8 mouse cellular contexts compared by ENCODE assay signal in genomic region chr2:65238171-65238963, GRCm38 (mm10). TPM values are rescaled to one million over a fixed set of nuclear protein-coding genes. Genes with fewer than 3 reads are reported as not detected.
DNase-seq lines count a peak whose midpoint lies in the region; ATAC-seq and TF ChIP-seq lines count a peak whose summit lies in the region.

No protein-coding gene starts in this region.

- H3K9me3 ChIP-seq in hindbrain, embryonic 11.5 days (ENCODE audit: control insufficient read depth, low read length): no peaks in the 10 kb centered on the region

- no peak for TF ChIP-seq POLR2A in cerebellum, adult 2 months (IDR thresholded peaks at IDR 0.05; ENCODE audit: borderline replicate concordance, insufficient read depth, low read length)

- ATAC-seq in hindbrain, embryonic 11.5 days (ENCODE audit: low FRiP score): peak; percentile 90

- peak overlapping the region; percentile 68 for H3K4me3 ChIP-seq in cerebellum, adult 2 months (replicated peaks; ENCODE audit: insufficient read depth, low read depth, low read length)
- H3K4me3 ChIP-seq in hindbrain, embryonic 11.5 days (ENCODE audit: low read depth, low read length): peak overlapping the region; percentile 68

- WGBS in cerebellum, adult 2 months: under 1% methylated on average over 82 of the region's 114 CpGs
- under 1% methylated on average over 58 of the region's 114 CpGs for WGBS in hindbrain, embryonic 11.5 days

- no peaks in the 10 kb centered on the region for H3K27me3 ChIP-seq in cerebellum, adult 2 months (ENCODE audit: control insufficient read depth, insufficient read depth, low read length)
- H3K27me3 ChIP-seq in hindbrain, embryonic 11.5 days (ENCODE audit: control insufficient read depth, insufficient read depth, low read length): peaks cover 4% of the 10 kb centered on the region

- H3K4me2 ChIP-seq in hindbrain, embryonic 11.5 days (replicated peaks; ENCODE audit: low read depth, low read length): peak overlapping the region; percentile 99

- H3K36me3 ChIP-seq in hindbrain, embryonic 11.5 days (ENCODE audit: control insufficient read depth, insufficient read depth, low read length): no peaks in the 10 kb centered on the region

- no peaks in the 10 kb centered on the region for H3K4me1 ChIP-seq in cerebellum, adult 2 months (ENCODE audit: control insufficient read depth, insufficient read depth, low read length)
- peaks cover 2% of the 10 kb centered on the region; the same call in 1 of the 2 replicates for H3K4me1 ChIP-seq in hindbrain, embryonic 11.5 days (replicated peaks; ENCODE audit: control insufficient read depth, insufficient read depth, low read length)

- peak; percentile 50 for DNase-seq in ES-CJ7 (ENCODE audit: low read depth, low spot score)
- DNase-seq in cerebellum, adult 2 months: peak; percentile 57 to 65
- peak; percentile 10 to 17 for DNase-seq in frontal cortex, postnatal 14 days (ENCODE audit: low spot score in 2 of 2)
- DNase-seq in hindbrain, embryonic 11.5 days (ENCODE audit: low spot score): peak; percentile 78
- peak; percentile 18 to 43 for DNase-seq in layer of hippocampus, postnatal 25 days (ENCODE audit: extremely low spot score in 1 of 2, low spot score in 1 of 2)
- peak; percentile 85 for DNase-seq in lung, postnatal 10 days
- DNase-seq in ovary, postnatal 14 days (ENCODE audit: low spot score): peak; percentile 56
- peak; percentile 60 for DNase-seq in thymus, postnatal 14 days

- H3K27ac ChIP-seq in cerebellum, adult 2 months (ENCODE audit: insufficient read depth, low read length): no peak overlapping the region
- peak overlapping the region; percentile 30; the same call in 1 of the 2 replicates for H3K27ac ChIP-seq in hindbrain, embryonic 11.5 days (ENCODE audit: low read depth, low read length)

- H3K9ac ChIP-seq in hindbrain, embryonic 11.5 days (ENCODE audit: low read depth, low read length): peak overlapping the region; percentile 65

- no peak for TF ChIP-seq CTCF in cerebellum, adult 2 months (IDR thresholded peaks at IDR 0.05; ENCODE audit: borderline replicate concordance, insufficient read depth, low read depth, low read length)

RNA-seq across cellular contexts. Expression of gene Cobll1, which starts 0.8 kb away (rescaled TPM):
- 10.7 and 11.0 TPM in 2 replicates for polyA plus RNA-seq in cerebellum, adult 2 months (2012; rRNA removed)
- 2.2 and 3.3 TPM in 2 replicates for polyA plus RNA-seq in hindbrain, embryonic 11.5 days (2014; fragmentation: Nextera tagmentation; extraction: Ambion mirVana)
- 1 to 10 TPM; 7.7 to 9.3 TPM for total RNA-seq in layer of hippocampus, postnatal 25 days (2021)

Comparison
In these comparisons a context has a peak if more than half of its experiments do, and no peak if none do; other contexts are left out.
1. DNase-seq: peak in every context shown above with its lines; median percentile 85 in lung, postnatal 10 days; 78 in hindbrain, embryonic 11.5 days; 61 in cerebellum, adult 2 months; 60 in thymus, postnatal 14 days; 56 in ovary, postnatal 14 days; 50 in ES-CJ7; 30 in layer of hippocampus, postnatal 25 days; 14 in frontal cortex, postnatal 14 days.